Mouse (Mus musculus): ENCODE data around the gene Lpar4.

- TF ChIP-seq CTCF (IDR thresholded peaks at IDR 0.05; ENCODE audit: insufficient read depth, low read length) (no peak), POLR2A (IDR thresholded peaks at IDR 0.05; ENCODE audit: borderline replicate concordance, extremely low read depth, low read depth, low read length) (no peak)
Observed at GRCm38 (mm10) chrX:106872315-106872714, 48.1 kb upstream of the Lpar4 start.
